Mouse (Mus musculus): ENCODE measurements at regions not wholly inside any gene's neighbourhood (a gene's known extent, or its start where the extent isn't known, plus 50 kb on each side); places are given as distances from the start of the nearest gene placed in this dataset.

DNA sequence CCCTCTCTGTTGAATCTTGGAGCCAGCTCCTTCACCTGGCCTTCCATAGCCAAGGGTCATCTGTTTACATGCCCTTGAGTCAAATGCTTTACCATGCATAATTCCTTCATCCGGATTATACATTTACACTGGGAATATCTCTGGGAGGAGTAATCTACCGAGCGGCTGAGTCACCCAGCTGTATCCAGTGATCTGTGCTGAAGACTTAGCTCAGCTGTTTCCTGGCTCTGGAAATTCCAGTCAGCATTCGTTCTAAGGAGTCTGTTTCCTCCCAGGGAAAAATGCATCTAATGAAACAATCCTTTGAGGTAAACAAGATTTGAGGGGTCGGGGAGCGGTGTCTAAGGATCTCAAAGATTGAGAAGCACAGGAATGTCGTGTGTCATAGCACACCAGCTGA is 276.9 kb downstream of the Rps24 start:
- ATAC-seq (replicated peaks; ENCODE audit: low FRiP score, low TSS enrichment, low read depth), result no peak
- Histone ChIP-seq H3K9me3 (ENCODE audit: control insufficient read depth, low read length) (no peaks in the 10 kb centered on the region), H3K36me3 (ENCODE audit: control insufficient read depth, insufficient read depth, low read length) (no peaks in the 10 kb centered on the region), H3K4me3 (ENCODE audit: low read depth, low read length) (no peak overlapping the region), H3K9ac (ENCODE audit: low read length) (no peak overlapping the region), H3K4me1 (replicated peaks; ENCODE audit: control insufficient read depth, insufficient read depth, low read length) (no peaks in the 10 kb centered on the region; the same call in 1 of the 2 replicates), H3K4me2 (ENCODE audit: low read length) (no peak overlapping the region), H3K27ac (ENCODE audit: low read depth) (no peak overlapping the region), H3K27me3 (replicated peaks; ENCODE audit: control insufficient read depth, insufficient read depth, low read length) (no peaks in the 10 kb centered on the region)
- no peak for DNase-seq (ENCODE audit: low spot score)
- 54% methylated on average over 7 of the region's 7 CpGs for WGBS

DNA sequence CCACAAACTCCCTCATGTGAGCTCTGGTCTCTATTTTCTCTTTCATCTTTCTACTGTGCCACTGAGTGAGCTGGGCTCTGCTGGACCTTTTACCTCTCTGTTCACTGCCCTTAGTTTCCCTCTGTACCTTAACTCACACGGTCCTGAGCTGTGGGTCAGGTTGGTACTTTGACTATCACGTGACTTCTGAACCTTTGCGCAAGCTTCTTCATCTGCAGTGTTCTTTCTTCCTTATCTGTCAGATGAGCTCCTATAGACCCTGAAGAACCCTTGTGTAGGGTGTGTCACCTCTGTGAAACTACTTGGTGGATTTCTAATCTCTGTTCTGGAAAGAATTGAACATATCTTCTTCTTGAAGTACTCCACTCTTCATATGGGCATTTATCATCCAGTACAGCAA is 279.3 kb downstream of the Rps24 start:
- Histone ChIP-seq H3K4me3 (ENCODE audit: low read depth, low read length) (no peak overlapping the region), H3K9me3 (ENCODE audit: control insufficient read depth, low read length) (no peaks in the 10 kb centered on the region), H3K27me3 (replicated peaks; ENCODE audit: control insufficient read depth, insufficient read depth, low read length) (no peaks in the 10 kb centered on the region), H3K4me1 (replicated peaks; ENCODE audit: control insufficient read depth, insufficient read depth, low read length) (no peaks in the 10 kb centered on the region; the same call in 1 of the 2 replicates), H3K4me2 (ENCODE audit: low read length) (no peak overlapping the region), H3K36me3 (ENCODE audit: control insufficient read depth, insufficient read depth, low read length) (no peaks in the 10 kb centered on the region), H3K27ac (ENCODE audit: low read depth) (no peak overlapping the region), H3K9ac (ENCODE audit: low read length) (no peak overlapping the region)
- DNase-seq (ENCODE audit: low spot score), result no peak
- ATAC-seq (replicated peaks; ENCODE audit: low FRiP score, low TSS enrichment, low read depth), result no peak
- WGBS, result 83% methylated on average over 3 of the region's 3 CpGs

DNA sequence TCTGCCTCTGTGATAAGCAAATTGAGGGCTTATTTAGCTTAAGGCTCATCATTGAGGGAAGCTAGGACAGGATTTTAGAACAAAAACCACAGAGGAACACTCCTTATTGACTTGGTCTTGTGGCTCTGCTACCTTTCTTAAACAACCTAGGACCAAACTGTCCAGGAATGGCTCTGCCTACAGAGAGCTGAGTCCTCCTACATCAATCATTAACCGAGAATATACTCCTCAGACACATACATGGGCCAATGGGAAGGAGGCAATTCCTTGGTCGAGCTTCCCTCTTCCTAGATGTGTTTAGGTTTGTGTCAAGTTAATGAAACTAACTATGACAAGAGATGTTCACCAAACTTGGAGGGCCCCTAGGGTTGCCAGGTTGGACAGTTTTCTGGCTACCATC is 279.8 kb downstream of the Rps24 start:
- 48% methylated on average over 2 of the region's 2 CpGs for WGBS
- Histone ChIP-seq H3K27ac (ENCODE audit: low read depth) (no peak overlapping the region), H3K4me2 (ENCODE audit: low read length) (no peak overlapping the region), H3K9me3 (ENCODE audit: control insufficient read depth, low read length) (no peaks in the 10 kb centered on the region), H3K9ac (ENCODE audit: low read length) (no peak overlapping the region), H3K36me3 (ENCODE audit: control insufficient read depth, insufficient read depth, low read length) (no peaks in the 10 kb centered on the region), H3K27me3 (replicated peaks; ENCODE audit: control insufficient read depth, insufficient read depth, low read length) (no peaks in the 10 kb centered on the region), H3K4me1 (replicated peaks; ENCODE audit: control insufficient read depth, insufficient read depth, low read length) (peaks cover under 1% of the 10 kb centered on the region; the same call in 1 of the 2 replicates), H3K4me3 (ENCODE audit: low read depth, low read length) (no peak overlapping the region)
- DNase-seq (ENCODE audit: low spot score), result no peak
- no peak for ATAC-seq (replicated peaks; ENCODE audit: low FRiP score, low TSS enrichment, low read depth)

DNA sequence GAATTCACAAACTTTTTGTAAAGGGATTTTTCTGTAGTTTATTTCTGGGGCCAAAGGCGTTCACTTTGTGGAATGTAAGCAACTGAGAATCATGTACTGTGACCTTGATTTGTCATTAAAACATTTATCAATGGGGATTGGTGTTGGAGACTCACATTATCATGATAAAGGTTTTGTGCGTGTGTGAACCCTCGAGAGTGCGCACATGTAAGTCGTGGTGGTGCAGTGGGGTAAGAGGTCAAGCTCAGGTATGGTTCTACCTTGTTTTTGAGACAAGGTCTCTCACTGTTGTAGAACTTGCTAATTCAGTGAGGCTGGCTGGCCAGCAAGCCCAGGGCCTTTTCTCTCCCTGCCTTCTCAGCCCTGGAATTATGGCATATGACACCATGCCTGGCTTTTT is 280.4 kb downstream of the Rps24 start:
- WGBS, result 84% methylated on average over 5 of the region's 5 CpGs
- Histone ChIP-seq H3K27me3 (replicated peaks; ENCODE audit: control insufficient read depth, insufficient read depth, low read length) (no peaks in the 10 kb centered on the region), H3K4me1 (replicated peaks; ENCODE audit: control insufficient read depth, insufficient read depth, low read length) (peaks cover 5% of the 10 kb centered on the region; the same call in 1 of the 2 replicates), H3K9me3 (ENCODE audit: control insufficient read depth, low read length) (no peaks in the 10 kb centered on the region), H3K36me3 (ENCODE audit: control insufficient read depth, insufficient read depth, low read length) (no peaks in the 10 kb centered on the region), H3K27ac (ENCODE audit: low read depth) (no peak overlapping the region), H3K4me2 (ENCODE audit: low read length) (no peak overlapping the region), H3K4me3 (ENCODE audit: low read depth, low read length) (no peak overlapping the region), H3K9ac (ENCODE audit: low read length) (no peak overlapping the region)
- ATAC-seq (replicated peaks; ENCODE audit: low FRiP score, low TSS enrichment, low read depth), result no peak
- no peak for DNase-seq (ENCODE audit: low spot score)

DNA sequence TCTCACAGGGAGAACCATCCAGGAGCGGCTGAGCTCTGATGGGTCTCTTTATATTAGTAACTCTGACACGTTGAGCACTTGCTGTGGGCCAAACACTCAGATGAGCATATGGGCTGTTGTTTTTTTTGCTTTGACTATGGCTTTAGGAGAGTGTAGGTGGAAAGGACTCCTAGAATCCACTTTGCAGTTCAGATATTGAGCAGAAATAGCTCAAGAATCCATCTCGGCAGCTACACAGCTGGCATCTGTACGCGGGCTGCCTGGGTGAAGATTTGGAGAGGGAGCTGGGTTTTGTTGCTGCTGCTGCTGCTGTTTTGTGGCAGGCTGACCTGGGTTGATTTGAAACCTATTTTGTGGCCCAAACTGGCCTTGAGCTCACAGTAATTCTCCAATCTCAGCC is 281.0 kb downstream of the Rps24 start:
- peaks cover 5% of the 10 kb centered on the region; the same call in 1 of the 2 replicates for H3K4me1 ChIP-seq (replicated peaks; ENCODE audit: control insufficient read depth, insufficient read depth, low read length)
- H3K9me3 ChIP-seq (ENCODE audit: control insufficient read depth, low read length), result no peaks in the 10 kb centered on the region
- 75% methylated on average over 5 of the region's 5 CpGs for WGBS
- no peak overlapping the region for H3K4me2 ChIP-seq (ENCODE audit: low read length)
- no peak overlapping the region for H3K4me3 ChIP-seq (ENCODE audit: low read depth, low read length)
- no peak for ATAC-seq (replicated peaks; ENCODE audit: low FRiP score, low TSS enrichment, low read depth)
- no peak for DNase-seq (ENCODE audit: low spot score)
- no peak overlapping the region for H3K9ac ChIP-seq (ENCODE audit: low read length)
- H3K27me3 ChIP-seq (replicated peaks; ENCODE audit: control insufficient read depth, insufficient read depth, low read length), result no peaks in the 10 kb centered on the region
- H3K27ac ChIP-seq (ENCODE audit: low read depth), result no peak overlapping the region
- H3K36me3 ChIP-seq (ENCODE audit: control insufficient read depth, insufficient read depth, low read length), result no peaks in the 10 kb centered on the region

DNA sequence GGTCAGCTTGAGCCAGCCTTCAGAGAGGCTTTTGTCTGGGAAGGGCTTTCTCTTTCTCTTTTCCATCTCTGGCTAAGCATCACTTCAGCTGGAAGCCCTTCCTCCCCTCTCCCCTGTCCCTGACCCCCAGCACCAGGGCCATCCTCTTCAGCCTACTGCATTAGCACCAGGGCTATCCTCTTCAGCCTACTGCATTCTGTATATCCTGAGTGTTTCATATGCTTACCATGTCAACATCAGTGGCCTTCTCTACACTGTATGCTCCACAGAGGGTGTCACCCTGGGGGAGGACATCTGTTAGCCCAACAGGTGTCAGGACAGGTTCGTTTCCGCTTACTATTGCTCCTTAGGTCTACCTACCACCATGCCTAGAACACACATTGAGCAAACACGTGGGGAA is 282.5 kb downstream of the Rps24 start:
- H3K36me3 ChIP-seq (ENCODE audit: control insufficient read depth, insufficient read depth, low read length), result no peaks in the 10 kb centered on the region
- no peak overlapping the region for H3K4me2 ChIP-seq (ENCODE audit: low read length)
- no peaks in the 10 kb centered on the region for H3K9me3 ChIP-seq (ENCODE audit: control insufficient read depth, low read length)
- H3K4me1 ChIP-seq (replicated peaks; ENCODE audit: control insufficient read depth, insufficient read depth, low read length), result peaks cover 5% of the 10 kb centered on the region; the same call in 1 of the 2 replicates
- H3K4me3 ChIP-seq (ENCODE audit: low read depth, low read length), result no peak overlapping the region
- DNase-seq (ENCODE audit: low spot score) (no peak), ATAC-seq (replicated peaks; ENCODE audit: low FRiP score, low TSS enrichment, low read depth) (no peak)
- no peak overlapping the region for H3K9ac ChIP-seq (ENCODE audit: low read length)
- H3K27ac ChIP-seq (ENCODE audit: low read depth), result no peak overlapping the region
- 67% methylated on average over 3 of the region's 3 CpGs for WGBS
- no peaks in the 10 kb centered on the region for H3K27me3 ChIP-seq (replicated peaks; ENCODE audit: control insufficient read depth, insufficient read depth, low read length)

DNA sequence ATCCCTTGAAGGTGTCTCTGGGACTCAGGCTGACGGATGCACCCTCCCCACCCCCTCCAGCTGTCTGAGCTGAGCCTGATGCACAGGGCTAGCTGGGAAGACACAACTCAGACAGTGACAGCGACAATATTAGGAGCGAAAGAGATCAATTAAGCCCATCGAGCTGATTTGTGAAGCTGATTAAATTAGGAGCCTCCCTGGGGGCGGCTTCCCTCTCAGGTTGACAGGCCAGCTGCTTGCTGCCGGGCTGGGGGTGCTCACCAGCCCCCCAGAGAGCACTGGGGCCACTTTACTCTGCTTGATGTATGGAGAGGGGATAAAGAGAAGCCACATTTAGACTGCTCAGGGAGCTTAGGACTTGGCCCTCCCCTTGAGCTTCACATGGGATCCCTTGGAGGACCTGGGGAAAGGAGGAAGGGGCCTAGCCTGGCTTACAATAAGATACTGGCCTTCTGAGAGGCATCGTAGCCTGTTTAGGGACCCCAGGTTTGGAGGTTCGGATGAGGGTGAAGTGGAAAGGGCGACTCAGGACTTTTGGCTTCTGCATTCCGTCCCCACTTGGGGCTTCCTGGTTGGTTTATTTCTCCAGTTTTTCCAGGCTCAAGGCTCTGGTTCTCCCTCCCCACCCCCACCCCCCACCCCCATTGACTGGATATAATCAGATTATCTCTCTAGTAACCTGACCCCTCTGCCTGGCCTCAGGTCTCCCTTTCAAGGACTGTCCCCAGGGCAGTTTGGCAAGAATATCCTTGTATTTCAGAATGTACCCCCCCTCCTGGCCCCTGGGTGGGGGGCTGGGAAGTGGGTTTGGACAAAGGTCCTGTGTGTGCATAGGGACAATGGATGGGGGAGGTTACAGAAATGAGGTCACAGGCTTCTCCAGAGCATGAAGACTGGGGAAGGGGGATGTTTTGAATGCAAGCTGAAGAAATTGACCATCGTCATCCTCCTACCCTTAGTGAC is 283.4 kb downstream of the Rps24 start:
- no peak overlapping the region for H3K27ac ChIP-seq (ENCODE audit: low read depth)
- ATAC-seq (replicated peaks; ENCODE audit: low FRiP score, low TSS enrichment, low read depth) (no peak), DNase-seq (ENCODE audit: low spot score) (no peak)
- WGBS, result 35% methylated on average over 11 of the region's 11 CpGs
- no peaks in the 10 kb centered on the region for H3K27me3 ChIP-seq (replicated peaks; ENCODE audit: control insufficient read depth, insufficient read depth, low read length)
- no peaks in the 10 kb centered on the region for H3K9me3 ChIP-seq (ENCODE audit: control insufficient read depth, low read length)
- no peak overlapping the region for H3K4me2 ChIP-seq (ENCODE audit: low read length)
- H3K4me3 ChIP-seq (ENCODE audit: low read depth, low read length), result no peak overlapping the region
- H3K9ac ChIP-seq (ENCODE audit: low read length), result no peak overlapping the region
- no peaks in the 10 kb centered on the region for H3K36me3 ChIP-seq (ENCODE audit: control insufficient read depth, insufficient read depth, low read length)
- peaks cover 5% of the 10 kb centered on the region; the same call in 1 of the 2 replicates for H3K4me1 ChIP-seq (replicated peaks; ENCODE audit: control insufficient read depth, insufficient read depth, low read length)

DNA sequence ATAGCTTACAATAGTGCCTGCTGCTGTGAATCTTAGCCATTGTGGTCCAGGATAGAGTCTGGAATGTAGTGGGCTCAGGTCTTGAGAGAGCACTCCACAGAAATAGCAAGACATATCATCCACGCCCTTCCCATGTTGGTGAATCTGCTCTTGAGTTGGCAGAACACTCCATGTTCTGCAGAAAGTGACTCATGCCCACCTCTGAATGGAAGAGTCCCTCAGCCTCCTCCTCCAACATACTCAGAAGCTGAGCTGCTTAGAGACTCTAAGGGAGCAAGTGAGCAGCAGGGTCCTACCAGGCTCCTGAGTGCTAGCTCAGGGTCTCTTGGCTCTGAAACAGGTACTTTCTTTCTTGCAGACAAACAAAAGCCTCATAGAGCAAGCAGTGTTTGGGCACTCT is 284.7 kb downstream of the Rps24 start:
- no peaks in the 10 kb centered on the region for H3K9me3 ChIP-seq (ENCODE audit: control insufficient read depth, low read length)
- no peak overlapping the region for H3K27ac ChIP-seq (ENCODE audit: low read depth)
- H3K36me3 ChIP-seq (ENCODE audit: control insufficient read depth, insufficient read depth, low read length), result no peaks in the 10 kb centered on the region
- no peak overlapping the region for H3K4me3 ChIP-seq (ENCODE audit: low read depth, low read length)
- H3K27me3 ChIP-seq (replicated peaks; ENCODE audit: control insufficient read depth, insufficient read depth, low read length), result no peaks in the 10 kb centered on the region
- ATAC-seq (replicated peaks; ENCODE audit: low FRiP score, low TSS enrichment, low read depth) (no peak), DNase-seq (ENCODE audit: low spot score) (no peak)
- no peak overlapping the region for H3K4me2 ChIP-seq (ENCODE audit: low read length)
- H3K9ac ChIP-seq (ENCODE audit: low read length), result no peak overlapping the region
- 0 out of 2 replicates have a peak, but pooled peaks cover 5% of the 10 kb centered on the region for H3K4me1 ChIP-seq (replicated peaks; ENCODE audit: control insufficient read depth, insufficient read depth, low read length)
- 95% methylated on average over 1 of the region's 1 CpGs for WGBS

DNA sequence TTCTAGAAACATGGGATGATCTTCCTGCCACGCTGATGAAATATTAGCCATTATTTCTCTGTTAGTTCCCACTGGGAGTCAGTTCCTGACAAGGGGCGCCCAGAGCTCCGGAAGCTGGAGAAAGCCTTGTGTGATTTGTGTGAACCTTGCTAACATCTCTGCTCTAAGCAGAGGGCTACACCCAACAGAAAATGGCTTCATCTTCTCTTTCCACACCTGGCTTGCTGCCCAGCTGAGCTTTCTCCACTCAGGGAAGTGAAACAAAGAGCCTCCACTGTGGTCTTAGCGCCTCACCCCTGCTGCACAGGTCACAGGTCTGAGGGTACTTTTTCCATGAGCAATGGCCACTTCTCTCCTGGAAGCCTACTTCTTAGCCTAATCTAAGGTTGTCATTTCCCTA is 285.2 kb downstream of the Rps24 start:
- WGBS, result 70% methylated on average over 4 of the region's 4 CpGs
- Histone ChIP-seq H3K4me3 (ENCODE audit: low read depth, low read length) (no peak overlapping the region), H3K9me3 (ENCODE audit: control insufficient read depth, low read length) (no peaks in the 10 kb centered on the region), H3K4me1 (replicated peaks; ENCODE audit: control insufficient read depth, insufficient read depth, low read length) (0 out of 2 replicates have a peak, but pooled peaks cover 5% of the 10 kb centered on the region), H3K9ac (ENCODE audit: low read length) (no peak overlapping the region), H3K4me2 (ENCODE audit: low read length) (no peak overlapping the region), H3K27ac (ENCODE audit: low read depth) (no peak overlapping the region), H3K27me3 (replicated peaks; ENCODE audit: control insufficient read depth, insufficient read depth, low read length) (no peaks in the 10 kb centered on the region), H3K36me3 (ENCODE audit: control insufficient read depth, insufficient read depth, low read length) (no peaks in the 10 kb centered on the region)
- ATAC-seq (replicated peaks; ENCODE audit: low FRiP score, low TSS enrichment, low read depth), result no peak
- no peak for DNase-seq (ENCODE audit: low spot score)

Data from intestine, embryonic 14.5 days (tissue).